Mouse (Mus musculus) embryonic fibroblast, embryonic 13.5 days (primary cell): ENCODE data around the gene Plekha7. TPM values are rescaled to one million over a fixed set of nuclear protein-coding genes. Genes with fewer than 3 reads are reported as not detected.

Experiments
- H3K27ac ChIP-seq: 2 replicates; pipeline ENCODE4 v1.5.1; 2012; ENCODE audit warnings: low read length, control low read depth, inconsistent platforms; ENCODE audit not compliant: insufficient read depth
- H3K4me1 ChIP-seq: 2 replicates; pipeline ENCODE4 v1.6.1; 2011; ENCODE audit warnings: low read length; ENCODE audit not compliant: control insufficient read depth, insufficient read depth
- H3K4me3 ChIP-seq: 2 replicates; pipeline ENCODE4 v1.5.1; 2011; ENCODE audit warnings: mild to moderate bottlenecking, control low read depth, low read length; ENCODE audit not compliant: insufficient read depth
- CTCF ChIP-seq: IDR thresholded peaks from 2 replicates; pipeline ENCODE4 v1.5.1; 2011; ENCODE audit warnings: mild to moderate bottlenecking, control low read depth, low read length, moderate library complexity, borderline replicate concordance; ENCODE audit not compliant: insufficient read depth
- POLR2A ChIP-seq: IDR thresholded peaks from 2 replicates; pipeline ENCODE4 v1.6.1; 2011; ENCODE audit warnings: low read depth, mild to moderate bottlenecking, control low read depth, low read length, moderate library complexity
- polyA plus RNA-seq: library from polyadenylated mRNA; stranded (reverse); fragments of >200 nt; gene quantifications from 2 replicates; pipeline ENCODE4 v1.2.4, GENCODE M21; 2011; ENCODE audit warnings: low read depth; ENCODE audit not compliant: missing spikeins, insufficient read length

Plekha7 gene
- polyA plus RNA-seq = 3.0 and 5.8 TPM in 2 replicates

- no peak for TF ChIP-seq CTCF
- no peak; the same call in 1 of the 2 replicates for TF ChIP-seq POLR2A
- Histone ChIP-seq H3K27ac (no peak within 1 kb of the TSS), H3K4me3 (peak within 1 kb of the TSS; percentile 47)
These were observed at the start of gene Plekha7 for GRCm38 (mm10) chr7:116307871-116308631. Gene Plekha7, minus strand, starts transcription at chr7:116308376.

DNA sequence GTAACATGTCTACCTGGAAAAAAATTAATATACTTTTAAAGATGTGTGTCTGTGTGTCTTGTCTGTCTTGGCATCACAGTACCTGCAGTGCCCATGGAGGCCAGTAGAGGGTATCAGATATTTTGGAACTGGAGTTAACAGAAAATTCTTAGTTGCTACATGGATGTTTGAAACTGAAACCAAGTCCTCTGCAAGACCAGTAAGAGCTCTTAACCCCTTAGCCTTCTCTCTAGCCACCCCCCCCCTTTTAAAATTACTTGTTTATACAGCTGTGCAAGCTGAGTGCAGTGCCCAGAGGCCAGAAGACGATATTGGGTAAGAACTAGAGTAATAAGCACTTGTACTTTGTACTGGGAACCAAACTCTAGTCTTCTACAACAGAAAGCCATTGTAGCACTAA, 28.1 kb upstream of the Plekha7 start:
- H3K27ac ChIP-seq = no peak overlapping the region; the same call in 1 of the 2 replicates

More at GRCm38 (mm10) chr7:116307871-116308631, at the start of gene Plekha7:
- no peaks in the 10 kb centered on the region for H3K4me1 ChIP-seq

GRCm38 (mm10) chr7:116335133-116335532, 27.0 kb upstream of the Plekha7 start:
- Histone ChIP-seq H3K27ac (peak overlapping the region; percentile 6; the same call in 1 of the 2 replicates), H3K4me3 (peak overlapping the region; percentile 59), H3K4me1 (no peaks in the 10 kb centered on the region)
- TF ChIP-seq POLR2A (no peak), CTCF (no peak)

More for the DNA sequence above, 28.1 kb upstream of the Plekha7 start:
- no peak for TF ChIP-seq CTCF
- TF ChIP-seq POLR2A = no peak
- H3K4me3 ChIP-seq = no peak overlapping the region
- H3K4me1 ChIP-seq = no peaks in the 10 kb centered on the region

- H3K27ac ChIP-seq = peak overlapping the region; percentile 6
- peak overlapping the region; percentile 59 for H3K4me3 ChIP-seq
- no peaks in the 10 kb centered on the region for H3K4me1 ChIP-seq
- no peak for TF ChIP-seq CTCF
- TF ChIP-seq POLR2A = no peak
These were observed 26.5 kb upstream of the Plekha7 start for GRCm38 (mm10) chr7:116334669-116335038.

DNA sequence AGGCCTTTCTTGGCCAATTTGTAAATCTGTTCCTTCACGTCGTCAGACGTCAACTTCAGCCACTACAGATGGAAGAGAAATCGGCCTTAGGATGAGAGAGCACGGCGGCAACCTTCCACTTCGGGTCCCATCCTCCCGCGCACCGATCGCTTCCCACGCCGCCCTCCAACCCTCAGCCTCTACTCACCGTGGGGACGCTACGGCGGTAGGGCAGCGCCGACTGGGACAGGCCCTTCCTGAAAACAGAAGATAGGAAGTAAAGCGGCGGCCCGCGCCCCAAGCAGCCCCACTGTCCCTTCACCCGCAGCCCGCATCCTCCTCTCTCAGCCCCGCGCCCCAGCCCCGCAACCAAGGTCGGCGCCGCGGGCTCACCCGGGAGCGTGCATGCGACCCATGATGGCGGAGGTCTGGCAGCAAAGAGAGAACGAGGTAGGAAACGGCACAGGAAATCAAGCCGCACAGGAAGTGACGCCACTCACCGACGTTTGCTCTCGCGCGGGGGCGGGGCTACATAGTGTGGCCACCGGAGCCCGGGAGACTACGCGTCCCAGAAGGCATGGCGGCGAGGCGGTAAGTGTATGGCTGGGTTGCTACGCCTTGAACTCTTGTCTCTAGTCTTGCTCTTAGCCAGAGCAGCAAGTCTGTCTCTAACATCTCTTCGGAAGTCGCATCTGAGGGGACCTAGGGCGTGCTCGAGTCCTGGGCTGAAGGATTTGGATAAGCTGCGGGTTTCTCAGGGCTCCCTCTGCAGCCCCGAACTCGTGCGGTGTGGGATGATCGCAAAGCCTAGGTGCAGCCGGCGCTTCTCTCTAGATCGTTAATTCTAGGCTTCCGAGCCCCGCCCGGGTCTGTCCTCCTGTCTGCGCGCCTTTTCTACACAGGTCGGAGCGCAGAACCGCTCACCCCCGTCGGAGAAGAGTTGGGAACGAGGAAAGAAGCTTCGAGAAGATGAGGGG, 25.8 kb upstream of the Plekha7 start, which contains the start of gene Rps13:
Gene Rps13 (minus strand): TSS at position 483 of the 956 bp plus-strand sequence.
- TF ChIP-seq CTCF = no peak
- peak; percentile 95 for TF ChIP-seq POLR2A
- Histone ChIP-seq H3K27ac (peak within 1 kb of the TSS; percentile 62), H3K4me3 (peak within 1 kb of the TSS; percentile 100), H3K4me1 (no peaks in the 10 kb centered on the region)

GRCm38 (mm10) chr7:116331246-116331645, 23.1 kb upstream of the Plekha7 start:
- Histone ChIP-seq H3K4me1 (no peaks in the 10 kb centered on the region), H3K27ac (no peak overlapping the region), H3K4me3 (no peak overlapping the region; the same call in 1 of the 2 replicates)
- no peak for TF ChIP-seq POLR2A
- TF ChIP-seq CTCF = no peak

DNA sequence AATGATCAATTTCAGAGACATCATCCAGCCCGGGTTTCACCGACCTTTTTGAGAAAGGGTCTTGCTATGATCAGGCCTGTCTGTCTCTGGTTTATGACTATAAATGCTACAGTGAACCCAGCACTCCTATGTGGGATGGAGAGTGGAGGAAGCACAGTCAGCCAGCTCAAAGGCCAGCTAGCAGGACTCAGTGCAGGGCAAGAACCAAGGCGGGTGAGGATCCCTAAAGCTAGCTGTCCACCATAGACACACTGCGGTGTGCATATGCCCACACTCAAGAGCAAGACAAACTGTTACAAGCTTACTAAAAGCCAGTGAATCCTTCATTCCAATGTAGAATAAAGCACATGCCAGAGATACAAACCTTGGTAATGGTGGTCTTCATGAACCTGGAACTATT, 21.7 kb upstream of the Plekha7 start:
- Histone ChIP-seq H3K4me1 (no peaks in the 10 kb centered on the region), H3K4me3 (no peak overlapping the region), H3K27ac (no peak overlapping the region)
- TF ChIP-seq CTCF = no peak
- no peak for TF ChIP-seq POLR2A

GRCm38 (mm10) chr7:116328777-116329176, 20.6 kb upstream of the Plekha7 start:
- TF ChIP-seq POLR2A = no peak; the same call in 1 of the 2 replicates
- no peak for TF ChIP-seq CTCF
- Histone ChIP-seq H3K4me3 (no peak overlapping the region), H3K27ac (no peak overlapping the region), H3K4me1 (no peaks in the 10 kb centered on the region)

DNA sequence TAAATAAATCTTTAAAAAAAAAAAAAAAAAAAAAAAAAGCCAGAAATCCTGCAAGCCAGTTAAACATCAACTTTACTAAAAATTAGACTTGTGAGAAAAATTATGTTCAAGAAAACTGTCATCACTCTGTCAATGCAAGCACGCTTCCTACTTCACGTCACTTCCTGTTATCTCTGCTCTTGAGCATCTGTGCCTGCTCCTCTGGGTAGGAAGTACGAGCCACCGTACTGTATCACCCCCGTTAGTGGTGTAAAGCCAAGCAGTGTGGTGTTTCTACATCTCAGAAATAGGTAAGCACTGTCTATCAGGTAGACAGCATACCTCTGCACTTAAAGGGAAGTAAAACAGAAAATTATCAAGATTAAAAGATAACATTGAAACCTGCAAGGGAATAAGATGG, 19.7 kb upstream of the Plekha7 start:
- TF ChIP-seq CTCF = no peak
- TF ChIP-seq POLR2A = no peak
- Histone ChIP-seq H3K4me3 (no peak overlapping the region), H3K4me1 (no peaks in the 10 kb centered on the region), H3K27ac (no peak overlapping the region)
